Comparison of ENCODE assay signal across 23 mouse cellular contexts in genomic region chr19:28864981-28865380, GRCm38 (mm10). TPM values are rescaled to one million over a fixed set of nuclear protein-coding genes. Genes with fewer than 3 reads are reported as not detected.
DNase-seq lines count a peak whose midpoint lies in the region; ATAC-seq and TF ChIP-seq lines count a peak whose summit lies in the region.
"Had no signal": no experiment of that assay in that cellular context is flagged by ENCODE, and none has a peak within 500 bp of the region (broad histone marks: within the 10 kb centered on the region; RNA-seq: fewer than 3 reads in every experiment).

No protein-coding gene starts in this region.

- 49% methylated on average over 6 of the region's 6 CpGs for WGBS in embryonic facial prominence, embryonic 11.5 days
- WGBS in embryonic facial prominence, embryonic 10.5 days: 56% methylated on average over 6 of the region's 6 CpGs
- WGBS in hindbrain, postnatal 0 days: 50% methylated on average over 6 of the region's 6 CpGs
- WGBS in hindbrain, embryonic 11.5 days: 82% methylated on average over 6 of the region's 6 CpGs
- WGBS in embryonic facial prominence, embryonic 14.5 days: 43% methylated on average over 6 of the region's 6 CpGs
- 71% methylated on average over 6 of the region's 6 CpGs for WGBS in kidney, embryonic 15.5 days
- 76% methylated on average over 6 of the region's 6 CpGs for WGBS in heart, embryonic 11.5 days (ENCODE audit: insufficient replicate concordance)

- no peaks in the 10 kb centered on the region for H3K27me3 ChIP-seq in embryonic facial prominence, embryonic 11.5 days (ENCODE audit: control insufficient read depth, insufficient read depth, low read length)
- no peaks in the 10 kb centered on the region for H3K27me3 ChIP-seq in embryonic facial prominence, embryonic 10.5 days (replicated peaks; ENCODE audit: low read depth, poor library complexity, severe bottlenecking)
- no peaks in the 10 kb centered on the region for H3K27me3 ChIP-seq in hindbrain, postnatal 0 days (ENCODE audit: insufficient read depth, low read length)
- no peaks in the 10 kb centered on the region for H3K27me3 ChIP-seq in hindbrain, embryonic 11.5 days (ENCODE audit: control insufficient read depth, insufficient read depth, low read length)
- H3K27me3 ChIP-seq in embryonic facial prominence, embryonic 14.5 days (replicated peaks; ENCODE audit: control insufficient read depth, insufficient read depth, low read length): no peaks in the 10 kb centered on the region
- H3K27me3 ChIP-seq in kidney, embryonic 15.5 days: peaks cover 3% of the 10 kb centered on the region; the same call in 1 of the 2 replicates
- H3K27me3 ChIP-seq in heart, embryonic 11.5 days (ENCODE audit: control insufficient read depth, insufficient read depth, low read length): no peaks in the 10 kb centered on the region
- H3K27me3 ChIP-seq: limb, embryonic 12.5 days; liver, embryonic 13.5 days; midbrain, embryonic 12.5 days had no signal

- DNase-seq in embryonic facial prominence, embryonic 11.5 days (ENCODE audit: low spot score): peak; percentile 63
- DNase-seq in embryonic facial prominence, embryonic 10.5 days (ENCODE audit: low spot score): no peak
- DNase-seq in hindbrain, postnatal 0 days (ENCODE audit: low spot score): peak; percentile 17
- DNase-seq in hindbrain, embryonic 11.5 days (ENCODE audit: low spot score): no peak
- peak; percentile 21 for DNase-seq in NIH3T3 (ENCODE audit: low read depth)
- peak; percentile 39 for DNase-seq in embryonic facial prominence, embryonic 14.5 days (ENCODE audit: low spot score)
- DNase-seq: adrenal gland, postnatal 25 days; cerebellum, adult 2 months; cerebellum, postnatal 36 days; kidney, adult 11 months; liver, embryonic 13.5 days; lung, embryonic 14.5 days; right cerebral cortex, postnatal 14 days; spleen, adult 18-20 months; thymus, postnatal 36 days had no signal

- H3K36me3 ChIP-seq in embryonic facial prominence, embryonic 11.5 days (replicated peaks; ENCODE audit: control insufficient read depth, insufficient read depth, low read depth, low read length): no peaks in the 10 kb centered on the region
- H3K36me3 ChIP-seq in embryonic facial prominence, embryonic 10.5 days (replicated peaks): no peaks in the 10 kb centered on the region
- H3K36me3 ChIP-seq in hindbrain, postnatal 0 days (ENCODE audit: insufficient read depth, low read length): no peaks in the 10 kb centered on the region
- no peaks in the 10 kb centered on the region for H3K36me3 ChIP-seq in hindbrain, embryonic 11.5 days (ENCODE audit: control insufficient read depth, insufficient read depth, low read length)
- no peaks in the 10 kb centered on the region for H3K36me3 ChIP-seq in embryonic facial prominence, embryonic 14.5 days (ENCODE audit: control insufficient read depth, insufficient read depth, low read length)
- no peaks in the 10 kb centered on the region for H3K36me3 ChIP-seq in kidney, embryonic 15.5 days
- H3K36me3 ChIP-seq in heart, embryonic 11.5 days (ENCODE audit: control insufficient read depth, insufficient read depth, low read length): no peaks in the 10 kb centered on the region
- H3K36me3 ChIP-seq: G1E; limb, embryonic 12.5 days; liver, embryonic 13.5 days; midbrain, embryonic 12.5 days had no signal

- H3K4me1 ChIP-seq in embryonic facial prominence, embryonic 11.5 days (ENCODE audit: control insufficient read depth, insufficient read depth, low read length): no peaks in the 10 kb centered on the region
- 0 out of 2 replicates have a peak, but pooled peaks cover 4% of the 10 kb centered on the region for H3K4me1 ChIP-seq in embryonic facial prominence, embryonic 10.5 days
- no peaks in the 10 kb centered on the region for H3K4me1 ChIP-seq in hindbrain, postnatal 0 days (ENCODE audit: insufficient read depth, low read length)
- no peaks in the 10 kb centered on the region for H3K4me1 ChIP-seq in hindbrain, embryonic 11.5 days (replicated peaks; ENCODE audit: control insufficient read depth, insufficient read depth, low read length)
- no peaks in the 10 kb centered on the region for H3K4me1 ChIP-seq in embryonic facial prominence, embryonic 14.5 days (ENCODE audit: control insufficient read depth, insufficient read depth, low read length)
- no peaks in the 10 kb centered on the region for H3K4me1 ChIP-seq in kidney, embryonic 15.5 days
- H3K4me1 ChIP-seq in heart, embryonic 11.5 days (ENCODE audit: control insufficient read depth, insufficient read depth, low read length): no peaks in the 10 kb centered on the region
- H3K4me1 ChIP-seq: limb, embryonic 12.5 days; liver, embryonic 13.5 days; midbrain, embryonic 12.5 days had no signal

- H3K4me2 ChIP-seq in embryonic facial prominence, embryonic 11.5 days (ENCODE audit: low read depth, low read length): no peak overlapping the region
- H3K4me2 ChIP-seq in hindbrain, postnatal 0 days (ENCODE audit: low read depth, low read length): no peak overlapping the region
- H3K4me2 ChIP-seq in hindbrain, embryonic 11.5 days (replicated peaks; ENCODE audit: low read depth, low read length): no peak overlapping the region
- no peak overlapping the region for H3K4me2 ChIP-seq in embryonic facial prominence, embryonic 14.5 days (ENCODE audit: low read depth, low read length)
- H3K4me2 ChIP-seq in kidney, embryonic 15.5 days: no peak overlapping the region
- H3K4me2 ChIP-seq in heart, embryonic 11.5 days: no peak overlapping the region
- H3K4me2 ChIP-seq: limb, embryonic 12.5 days; liver, embryonic 13.5 days; lung, embryonic 14.5 days; midbrain, embryonic 12.5 days had no signal

- H3K9me3 ChIP-seq in embryonic facial prominence, embryonic 11.5 days (replicated peaks; ENCODE audit: control insufficient read depth, low read length): no peaks in the 10 kb centered on the region
- H3K9me3 ChIP-seq in embryonic facial prominence, embryonic 10.5 days: no peaks in the 10 kb centered on the region
- no peaks in the 10 kb centered on the region for H3K9me3 ChIP-seq in hindbrain, postnatal 0 days (ENCODE audit: low read length)
- H3K9me3 ChIP-seq in hindbrain, embryonic 11.5 days (ENCODE audit: control insufficient read depth, low read length): no peaks in the 10 kb centered on the region
- H3K9me3 ChIP-seq in embryonic facial prominence, embryonic 14.5 days (ENCODE audit: control insufficient read depth, low read length): no peaks in the 10 kb centered on the region
- no peaks in the 10 kb centered on the region for H3K9me3 ChIP-seq in kidney, embryonic 15.5 days (replicated peaks)
- no peaks in the 10 kb centered on the region for H3K9me3 ChIP-seq in heart, embryonic 11.5 days (replicated peaks; ENCODE audit: control insufficient read depth, low read length)
- H3K9me3 ChIP-seq: G1E; limb, embryonic 12.5 days; liver, embryonic 13.5 days; midbrain, embryonic 12.5 days had no signal

- no peak overlapping the region for H3K4me3 ChIP-seq in embryonic facial prominence, embryonic 11.5 days (ENCODE audit: low read depth, low read length)
- H3K4me3 ChIP-seq in embryonic facial prominence, embryonic 10.5 days: no peak overlapping the region
- no peak overlapping the region for H3K4me3 ChIP-seq in hindbrain, postnatal 0 days (ENCODE audit: low read length)
- H3K4me3 ChIP-seq in hindbrain, embryonic 11.5 days (ENCODE audit: low read depth, low read length): no peak overlapping the region
- no peak overlapping the region for H3K4me3 ChIP-seq in embryonic facial prominence, embryonic 14.5 days (ENCODE audit: low read depth, low read length)
- no peak overlapping the region for H3K4me3 ChIP-seq in kidney, embryonic 15.5 days (replicated peaks)
- no peak overlapping the region for H3K4me3 ChIP-seq in heart, embryonic 11.5 days (ENCODE audit: low read depth, low read length)
- H3K4me3 ChIP-seq: left cerebral cortex, adult 2 months; limb, embryonic 12.5 days; liver, embryonic 13.5 days; midbrain, embryonic 12.5 days had no signal

- no peak overlapping the region for H3K27ac ChIP-seq in embryonic facial prominence, embryonic 11.5 days (replicated peaks; ENCODE audit: low read depth, low read length)
- H3K27ac ChIP-seq in embryonic facial prominence, embryonic 10.5 days (replicated peaks): no peak overlapping the region
- H3K27ac ChIP-seq in hindbrain, postnatal 0 days: no peak overlapping the region
- H3K27ac ChIP-seq in hindbrain, embryonic 11.5 days (ENCODE audit: low read depth, low read length): no peak overlapping the region
- H3K27ac ChIP-seq in embryonic facial prominence, embryonic 14.5 days (replicated peaks; ENCODE audit: low read depth, low read length): no peak overlapping the region
- H3K27ac ChIP-seq in kidney, embryonic 15.5 days: no peak overlapping the region
- H3K27ac ChIP-seq in heart, embryonic 11.5 days (ENCODE audit: low read depth, low read length): no peak overlapping the region
- H3K27ac ChIP-seq: kidney, postnatal 0 days; left cerebral cortex, adult 2 months; limb, embryonic 12.5 days; liver, embryonic 13.5 days; macrophage; midbrain, embryonic 12.5 days had no signal

- ATAC-seq in embryonic facial prominence, embryonic 11.5 days (replicated peaks; ENCODE audit: insufficient number of reproducible peaks, low FRiP score, low TSS enrichment, low read depth): no peak
- no peak for ATAC-seq in hindbrain, postnatal 0 days
- ATAC-seq in hindbrain, embryonic 11.5 days (ENCODE audit: low FRiP score): no peak
- ATAC-seq in embryonic facial prominence, embryonic 14.5 days (ENCODE audit: low read depth): no peak
- no peak for ATAC-seq in kidney, embryonic 15.5 days (replicated peaks; ENCODE audit: low FRiP score)
- no peak for ATAC-seq in heart, embryonic 11.5 days (replicated peaks; ENCODE audit: insufficient number of reproducible peaks, low FRiP score, low TSS enrichment)

- TF ChIP-seq CTCF in hindbrain, postnatal 0 days (IDR thresholded peaks at IDR 0.05; ENCODE audit: low read depth): no peak

- no peak overlapping the region for H3K9ac ChIP-seq in embryonic facial prominence, embryonic 11.5 days (replicated peaks; ENCODE audit: low read length)
- H3K9ac ChIP-seq in hindbrain, postnatal 0 days (replicated peaks; ENCODE audit: low read length): no peak overlapping the region
- no peak overlapping the region for H3K9ac ChIP-seq in hindbrain, embryonic 11.5 days (ENCODE audit: low read depth, low read length)
- no peak overlapping the region for H3K9ac ChIP-seq in embryonic facial prominence, embryonic 14.5 days (ENCODE audit: low read depth, low read length)
- no peak overlapping the region for H3K9ac ChIP-seq in kidney, embryonic 15.5 days
- no peak overlapping the region for H3K9ac ChIP-seq in heart, embryonic 11.5 days (ENCODE audit: low read depth, low read length)
- H3K9ac ChIP-seq: limb, embryonic 12.5 days; liver, embryonic 13.5 days; lung, embryonic 14.5 days; midbrain, embryonic 12.5 days had no signal

RNA-seq across cellular contexts. Expression of gene Slc1a1, which starts 30.1 kb away (rescaled TPM):
- polyA plus RNA-seq in embryonic facial prominence, embryonic 11.5 days (2014; fragmentation: Nextera tagmentation; extraction: Ambion mirVana): 0.79 and 0.98 TPM in 2 replicates
- polyA plus RNA-seq in embryonic facial prominence, embryonic 10.5 days (2016; fragmentation: Nextera tagmentation; extraction: Ambion mirVana): 0.55 and 1.00 TPM in 2 replicates
- 67.3 and 75.1 TPM in 2 replicates for total RNA-seq in hindbrain, postnatal 0 days (2014; rRNA removed)
- 45.7 and 49.0 TPM in 2 replicates for polyA plus RNA-seq in hindbrain, postnatal 0 days (2015; fragmentation: Nextera tagmentation; extraction: Ambion mirVana)
- polyA plus RNA-seq in hindbrain, embryonic 11.5 days (2014; fragmentation: Nextera tagmentation; extraction: Ambion mirVana): 1.2 TPM in 2 replicates
- 1.2 and 2.5 TPM in 2 replicates for polyA plus RNA-seq in embryonic facial prominence, embryonic 14.5 days (2014; fragmentation: Nextera tagmentation; extraction: Ambion mirVana)
- polyA plus RNA-seq in kidney, embryonic 15.5 days (2015; fragmentation: Nextera tagmentation; extraction: Ambion mirVana): 3.9 and 4.3 TPM in 2 replicates
- 0.93 and 1.5 TPM in 2 replicates for polyA plus RNA-seq in heart, embryonic 11.5 days (2014; fragmentation: Nextera tagmentation; extraction: Ambion mirVana)
- polyA plus RNA-seq: G1E, macrophage had no signal

Comparison
In these comparisons a context has a peak if more than half of its experiments do, and no peak if none do; other contexts are left out.
1. DNase-seq: peak in embryonic facial prominence, embryonic 11.5 days (single experiment), hindbrain, postnatal 0 days (single experiment), NIH3T3 (single experiment) and embryonic facial prominence, embryonic 14.5 days (single experiment); none in embryonic facial prominence, embryonic 10.5 days (single experiment) and hindbrain, embryonic 11.5 days (single experiment).